Mouse (Mus musculus): ENCODE results near the gene Rprd1b. TPM values are rescaled to one million over a fixed set of nuclear protein-coding genes. Genes with fewer than 3 reads are reported as not detected.
"Not testable (repeated sequence)": the region's sequence is repeated elsewhere in the genome, so short reads cannot be mapped to it uniquely, and the experiment has no call there.

The Rprd1b gene
- polyA plus RNA-seq, 1 experiment: 11.4 TPM

- no peaks in the 10 kb centered on the region for H3K27me3 ChIP-seq (ENCODE audit: control insufficient read depth, insufficient read depth, insufficient read length)
- TF ChIP-seq USF1 (IDR thresholded peaks at IDR 0.05; ENCODE audit: low read depth): no peak
- no peaks in the 10 kb centered on the region for H3K79me2 ChIP-seq (ENCODE audit: control insufficient read depth, insufficient read depth)
- H3K36me3 ChIP-seq (ENCODE audit: control insufficient read depth, insufficient read depth): peaks cover 84% of the 10 kb centered on the region
- peaks cover 4% of the 10 kb centered on the region for H3K79me3 ChIP-seq (ENCODE audit: low read depth)
- no peak overlapping the region for H3ac ChIP-seq (ENCODE audit: control insufficient read depth, insufficient read length, low read depth)
- no peak overlapping the region for H3K4me3 ChIP-seq (ENCODE audit: insufficient read depth, poor library complexity, severe bottlenecking)
Observed at GRCm38 (mm10) chr2:158054596-158054995, 26.3 kb downstream of the Rprd1b start.

GRCm38 (mm10) chr2:158055383-158055782 lies 27.1 kb downstream of the Rprd1b start:
- peaks cover 85% of the 10 kb centered on the region for H3K36me3 ChIP-seq (ENCODE audit: control insufficient read depth, insufficient read depth)
- not testable (repeated sequence) for H3K79me3 ChIP-seq (ENCODE audit: low read depth); H3K27me3 ChIP-seq (ENCODE audit: control insufficient read depth, insufficient read depth, insufficient read length); H3ac ChIP-seq (ENCODE audit: control insufficient read depth, insufficient read length, low read depth); H3K79me2 ChIP-seq (ENCODE audit: control insufficient read depth, insufficient read depth); H3K4me3 ChIP-seq (ENCODE audit: insufficient read depth, poor library complexity, severe bottlenecking)

GRCm38 (mm10) chr2:158057030-158057429 lies 28.7 kb downstream of the Rprd1b start:
- Histone ChIP-seq H3K79me3 (ENCODE audit: low read depth) (peaks cover 4% of the 10 kb centered on the region), H3K4me3 (ENCODE audit: insufficient read depth, poor library complexity, severe bottlenecking) (no peak overlapping the region), H3K36me3 (ENCODE audit: control insufficient read depth, insufficient read depth) (peaks cover 90% of the 10 kb centered on the region), H3ac (ENCODE audit: control insufficient read depth, insufficient read length, low read depth) (no peak overlapping the region), H3K27me3 (ENCODE audit: control insufficient read depth, insufficient read depth, insufficient read length) (no peaks in the 10 kb centered on the region), H3K79me2 (ENCODE audit: control insufficient read depth, insufficient read depth) (no peaks in the 10 kb centered on the region)
- TF ChIP-seq MYOG (IDR thresholded peaks at IDR 0.05; ENCODE audit: control insufficient read depth, extremely low read depth, insufficient read length): no peak
- no peak for TF ChIP-seq MYOD1 (IDR thresholded peaks at IDR 0.05; ENCODE audit: control insufficient read depth, insufficient read length, low read depth)
- no peak for TF ChIP-seq CEBPB (IDR thresholded peaks at IDR 0.05; ENCODE audit: low read depth)
- TF ChIP-seq USF1 (IDR thresholded peaks at IDR 0.05; ENCODE audit: low read depth): no peak
- no peak for TF ChIP-seq MAX (IDR thresholded peaks at IDR 0.05)
- no peak for TF ChIP-seq FOSL1 (IDR thresholded peaks at IDR 0.05; ENCODE audit: insufficient read depth, low read length, poor library complexity, severe bottlenecking)
- no peak for TF ChIP-seq CTCF (IDR thresholded peaks at IDR 0.05; ENCODE audit: control insufficient read depth, insufficient read depth, insufficient read length)

GRCm38 (mm10) chr2:158058534-158058933 lies 30.2 kb downstream of the Rprd1b start:
- Histone ChIP-seq H3K79me3 (ENCODE audit: low read depth) (peaks cover 1% of the 10 kb centered on the region), H3K4me3 (ENCODE audit: insufficient read depth, poor library complexity, severe bottlenecking) (no peak overlapping the region), H3K27me3 (ENCODE audit: control insufficient read depth, insufficient read depth, insufficient read length) (no peaks in the 10 kb centered on the region), H3ac (ENCODE audit: control insufficient read depth, insufficient read length, low read depth) (no peak overlapping the region), H3K36me3 (ENCODE audit: control insufficient read depth, insufficient read depth) (peaks cover 94% of the 10 kb centered on the region), H3K79me2 (ENCODE audit: control insufficient read depth, insufficient read depth) (no peaks in the 10 kb centered on the region)
- TF ChIP-seq CEBPB (IDR thresholded peaks at IDR 0.05; ENCODE audit: low read depth) (no peak), FOSL1 (IDR thresholded peaks at IDR 0.05; ENCODE audit: insufficient read depth, low read length, poor library complexity, severe bottlenecking) (no peak)

- Histone ChIP-seq H3K4me3 (ENCODE audit: insufficient read depth, poor library complexity, severe bottlenecking) (no peak overlapping the region), H3K79me3 (ENCODE audit: low read depth) (peaks cover under 1% of the 10 kb centered on the region), H3K36me3 (ENCODE audit: control insufficient read depth, insufficient read depth) (peaks cover 97% of the 10 kb centered on the region), H3ac (ENCODE audit: control insufficient read depth, insufficient read length, low read depth) (no peak overlapping the region), H3K27me3 (ENCODE audit: control insufficient read depth, insufficient read depth, insufficient read length) (no peaks in the 10 kb centered on the region), H3K79me2 (ENCODE audit: control insufficient read depth, insufficient read depth) (no peaks in the 10 kb centered on the region)
- TF ChIP-seq FOSL1 (IDR thresholded peaks at IDR 0.05; ENCODE audit: insufficient read depth, low read length, poor library complexity, severe bottlenecking): no peak
- peak; percentile 78 for TF ChIP-seq MYOD1 (IDR thresholded peaks at IDR 0.05; ENCODE audit: control insufficient read depth, insufficient read length, low read depth)
- TF ChIP-seq MAX (IDR thresholded peaks at IDR 0.05): no peak
- no peak for TF ChIP-seq CEBPB (IDR thresholded peaks at IDR 0.05; ENCODE audit: low read depth)
- no peak for TF ChIP-seq USF1 (IDR thresholded peaks at IDR 0.05; ENCODE audit: low read depth)
- no peak for TF ChIP-seq CTCF (IDR thresholded peaks at IDR 0.05; ENCODE audit: control insufficient read depth, insufficient read depth, insufficient read length)
Observed at GRCm38 (mm10) chr2:158059666-158060105, 31.4 kb downstream of the Rprd1b start.

- H3K4me3 ChIP-seq (ENCODE audit: insufficient read depth, poor library complexity, severe bottlenecking): no peak overlapping the region
- peaks cover 91% of the 10 kb centered on the region for H3K36me3 ChIP-seq (ENCODE audit: control insufficient read depth, insufficient read depth)
- no peak for TF ChIP-seq CEBPB (IDR thresholded peaks at IDR 0.05; ENCODE audit: low read depth)
- TF ChIP-seq MYOG (IDR thresholded peaks at IDR 0.05; ENCODE audit: control insufficient read depth, extremely low read depth, insufficient read length): no peak
- TF ChIP-seq MYOD1 (IDR thresholded peaks at IDR 0.05; ENCODE audit: control insufficient read depth, insufficient read length, low read depth): no peak
- TF ChIP-seq USF1 (IDR thresholded peaks at IDR 0.05; ENCODE audit: low read depth): no peak
- no peak for TF ChIP-seq CTCF (IDR thresholded peaks at IDR 0.05; ENCODE audit: control insufficient read depth, insufficient read depth, insufficient read length)
- no peak for TF ChIP-seq MAX (IDR thresholded peaks at IDR 0.05)
- TF ChIP-seq FOSL1 (IDR thresholded peaks at IDR 0.05; ENCODE audit: insufficient read depth, low read length, poor library complexity, severe bottlenecking): no peak
- H3K79me2 ChIP-seq (ENCODE audit: control insufficient read depth, insufficient read depth): peaks cover 8% of the 10 kb centered on the region
- H3K79me3 ChIP-seq (ENCODE audit: low read depth): no peaks in the 10 kb centered on the region
- no peaks in the 10 kb centered on the region for H3K27me3 ChIP-seq (ENCODE audit: control insufficient read depth, insufficient read depth, insufficient read length)
- H3ac ChIP-seq (ENCODE audit: control insufficient read depth, insufficient read length, low read depth): no peak overlapping the region
Observed at GRCm38 (mm10) chr2:158063036-158063435, 34.7 kb downstream of the Rprd1b start.

Data from C2C12 (cell line).